Mouse (Mus musculus) thymus, adult 2 months (tissue): Measurements from ENCODE around the gene Slc23a2. TPM values are rescaled to one million over a fixed set of nuclear protein-coding genes. Genes with fewer than 3 reads are reported as not detected.

Experiments
- DNase-seq: peaks from one replicate; pipeline ENCODE4 v3.0.0; 2021
- H3K27ac ChIP-seq: fragments of 200-500 bp; 2 replicates; pipeline ENCODE4 v1.5.1; 2012; ENCODE audit warnings: low read length, control low read depth; ENCODE audit not compliant: control insufficient read depth, insufficient read depth
- H3K27me3 ChIP-seq: fragments of 200-500 bp; 2 replicates; pipeline ENCODE4 v1.6.1; 2012; ENCODE audit warnings: mild to moderate bottlenecking, low read length, moderate library complexity, mixed read lengths; ENCODE audit not compliant: control insufficient read depth, insufficient read depth
- H3K36me3 ChIP-seq: fragments of 200-500 bp; 2 replicates; pipeline ENCODE4 v1.6.1; 2012; ENCODE audit warnings: mild to moderate bottlenecking, low read length, moderate library complexity; ENCODE audit not compliant: control insufficient read depth, insufficient read depth
- H3K4me1 ChIP-seq: fragments of 200-500 bp; replicated peaks from 2 replicates; pipeline ENCODE4 v1.6.1; 2012; ENCODE audit warnings: low read length; ENCODE audit not compliant: control insufficient read depth, insufficient read depth
- H3K4me3 ChIP-seq: fragments of 200-500 bp; 2 replicates; pipeline ENCODE4 v1.5.1; 2012; ENCODE audit warnings: mild to moderate bottlenecking, low read length, control low read depth, moderate library complexity; ENCODE audit not compliant: control insufficient read depth, insufficient read depth
- CTCF ChIP-seq: fragments of 200-500 bp; IDR thresholded peaks from 2 replicates; pipeline ENCODE4 v1.5.1; 2012; ENCODE audit warnings: mild to moderate bottlenecking, control low read depth, low read length, moderate library complexity, borderline replicate concordance; ENCODE audit not compliant: control insufficient read depth, poor library complexity, insufficient read depth; ENCODE audit errors: extremely low read depth
- POLR2A ChIP-seq: fragments of 200-500 bp; IDR thresholded peaks from 2 replicates; pipeline ENCODE4 v1.6.1; 2012; ENCODE audit warnings: mild to moderate bottlenecking, low read length, control low read depth, moderate library complexity; ENCODE audit not compliant: control insufficient read depth, poor library complexity, insufficient read depth; ENCODE audit errors: extremely low read depth
- WGBS: fragments of 180-500 bp; shearing (Covaris S2); methylation state at CpG from one replicate; pipeline ENCODE4 v1.1.7; 2018; 5-methylcytosine and 5-hydroxymethylcytosine counted together
- polyA plus RNA-seq: library from polyadenylated mRNA; depleted of rRNA; stranded (reverse); fragments of >200 nt; gene quantifications from 2 replicates; pipeline ENCODE4 v1.2.3, GENCODE M21; 2012; rRNA removed

The Slc23a2 gene
- polyA plus RNA-seq, 1 experiment = 51.7 TPM

- no peak for TF ChIP-seq CTCF
- TF ChIP-seq POLR2A = no peak
- Histone ChIP-seq H3K27ac (no peak overlapping the region), H3K4me1 (peaks cover 7% of the 10 kb centered on the region; the same call in 1 of the 2 replicates), H3K4me3 (no peak overlapping the region), H3K27me3 (no peaks in the 10 kb centered on the region), H3K36me3 (peaks cover 86% of the 10 kb centered on the region)
- DNase-seq = no peak
- WGBS = 90% methylated on average over 5 of the region's 5 CpGs
Observed at GRCm38 (mm10) chr2:132003916-132004315, 141.0 kb downstream of the Slc23a2 start.

Other genes with a start within 250 kb of the Slc23a2 start
- gene Prnp, start 235.2 kb downstream of the Slc23a2 start, polyA plus RNA-seq = 39.9 and 43.8 TPM in 2 replicates
- not detected in 2 replicates for gene Prn, start 235.2 kb downstream of the Slc23a2 start, polyA plus RNA-seq
- 1.7 and 1.8 TPM in 2 replicates for gene Prnd, start 194.2 kb downstream of the Slc23a2 start, polyA plus RNA-seq
- 110 and 111 TPM in 2 replicates for gene Rassf2, start 114.8 kb downstream of the Slc23a2 start, polyA plus RNA-seq
- 75.0 and 82.6 TPM in 2 replicates for gene Tmem230, start 102.7 kb upstream of the Slc23a2 start, polyA plus RNA-seq
- gene Pcna, start 108.2 kb upstream of the Slc23a2 start, polyA plus RNA-seq = 382 and 470 TPM in 2 replicates
- gene Cds2, start 118.0 kb upstream of the Slc23a2 start, polyA plus RNA-seq = 74.7 and 77.9 TPM in 2 replicates
- 2.4 and 3.8 TPM in 2 replicates for gene Prokr2, start 240.3 kb upstream of the Slc23a2 start, polyA plus RNA-seq